Mouse (Mus musculus) heart, embryonic 10.5 days (tissue): Measurements from ENCODE around the gene Eme2. TPM values are rescaled to one million over a fixed set of nuclear protein-coding genes. Genes with fewer than 3 reads are reported as not detected.

ENCODE experiments used
- DNase-seq: peaks from one replicate; pipeline ENCODE4 v3.0.0-alpha.2; 2017; ENCODE audit warnings: low spot score
- H3K27ac ChIP-seq: fragments of 300-500 bp; sonication (generic); 2 replicates; pipeline ENCODE4 v1.5.1; 2016; ENCODE audit warnings: mild to moderate bottlenecking
- H3K27me3 ChIP-seq: fragments of 300-500 bp; sonication (generic); 2 replicates; pipeline ENCODE4 v1.6.1; 2016; ENCODE audit warnings: mild to moderate bottlenecking; ENCODE audit not compliant: poor library complexity, insufficient read depth, severe bottlenecking
- H3K36me3 ChIP-seq: fragments of 300-500 bp; sonication (generic); 2 replicates; pipeline ENCODE4 v1.6.1; 2016; ENCODE audit warnings: mild to moderate bottlenecking, moderate library complexity
- H3K4me1 ChIP-seq: fragments of 300-500 bp; sonication (generic); 2 replicates; pipeline ENCODE4 v1.6.1; 2016; ENCODE audit warnings: mild to moderate bottlenecking
- H3K4me3 ChIP-seq: fragments of 300-500 bp; sonication (generic); 2 replicates; pipeline ENCODE4 v1.5.1; 2016; ENCODE audit warnings: mild to moderate bottlenecking, moderate library complexity
- H3K9me3 ChIP-seq: fragments of 300-500 bp; sonication (generic); 2 replicates; pipeline ENCODE4 v1.6.1; 2016; ENCODE audit warnings: mild to moderate bottlenecking, moderate library complexity
- WGBS: fragments of 180-500 bp; shearing (Covaris S2); methylation state at CpG from one replicate; pipeline ENCODE4 v1.1.7; 2016; 5-methylcytosine and 5-hydroxymethylcytosine counted together
- polyA plus RNA-seq: library from polyadenylated mRNA; unstranded; fragments of >200 nt; fragmentation: Nextera tagmentation; extraction: Ambion mirVana; gene quantifications from 2 replicates; pipeline ENCODE4 v1.2.1, GENCODE M21; 2016

Eme2 gene
- polyA plus RNA-seq, 1 experiment from 2014 or later = 28.0 TPM

DNA sequence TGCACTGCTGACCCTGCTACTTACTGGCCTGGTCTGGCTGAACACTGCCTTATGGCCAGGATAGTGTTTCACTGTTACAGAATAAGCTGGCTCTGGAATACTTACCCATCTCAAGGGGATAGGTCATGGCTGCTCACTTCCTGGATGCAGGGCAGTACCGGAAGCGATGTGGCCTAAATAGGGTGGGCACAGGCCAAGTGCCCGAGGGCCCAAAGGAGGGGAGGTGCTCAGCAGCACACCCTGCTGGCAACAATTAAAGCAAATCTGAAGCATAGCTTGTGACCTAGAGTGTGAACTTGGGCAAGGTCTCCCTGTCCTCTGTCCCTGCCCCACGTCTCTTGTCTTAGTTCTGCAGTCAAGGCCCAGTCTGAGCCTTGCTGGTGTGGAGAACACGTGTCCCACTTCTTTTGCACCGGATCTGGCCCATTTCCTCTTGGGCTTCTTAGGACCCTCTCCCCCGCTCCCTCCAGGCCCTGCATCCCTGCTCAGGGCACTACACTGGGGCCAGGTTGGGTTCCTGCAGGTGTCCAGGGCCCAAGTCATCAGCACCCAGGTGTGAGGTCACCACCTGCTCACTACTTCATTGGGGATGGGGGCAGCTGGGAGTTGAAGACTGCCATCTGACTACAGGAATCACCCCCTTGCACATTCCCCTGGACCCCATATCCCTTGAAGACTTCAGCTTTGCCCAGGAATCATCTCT is 13.0 kb downstream of the Eme2 start:
- H3K27ac ChIP-seq = no peak overlapping the region
- H3K27me3 ChIP-seq = no peaks in the 10 kb centered on the region
- H3K9me3 ChIP-seq = no peaks in the 10 kb centered on the region
- H3K4me1 ChIP-seq = peaks cover 38% of the 10 kb centered on the region
- DNase-seq = no peak
- no peak overlapping the region for H3K4me3 ChIP-seq
- peaks cover 31% of the 10 kb centered on the region for H3K36me3 ChIP-seq
- 39% methylated on average over 7 of the region's 7 CpGs for WGBS

DNA sequence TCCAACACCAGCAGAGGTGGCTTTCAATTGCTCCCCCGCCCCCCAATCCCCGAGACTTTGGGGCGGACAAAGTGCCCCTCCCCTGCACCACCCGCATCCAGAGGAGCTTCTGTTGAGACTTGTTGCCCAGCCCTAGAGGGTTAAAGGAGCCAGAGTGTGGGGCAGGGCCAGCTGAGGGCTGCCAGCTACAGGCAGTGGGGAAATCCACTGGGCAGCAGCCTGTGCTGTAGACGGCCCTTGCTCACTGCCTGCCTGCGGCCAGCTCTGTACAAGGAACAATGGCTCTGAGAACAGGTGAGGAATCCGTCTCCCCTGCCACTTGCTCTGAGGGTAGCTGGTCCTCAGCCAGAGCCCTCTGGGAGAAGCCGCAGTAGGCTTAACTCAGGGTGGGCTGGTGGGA is 16.4 kb downstream of the Eme2 start:
- DNase-seq = no peak
- H3K4me3 ChIP-seq = no peak overlapping the region
- peak overlapping the region; percentile 48; the same call in 1 of the 2 replicates for H3K27ac ChIP-seq
- WGBS = 82% methylated on average over 8 of the region's 8 CpGs
- no peaks in the 10 kb centered on the region for H3K27me3 ChIP-seq
- peaks cover 16% of the 10 kb centered on the region for H3K36me3 ChIP-seq
- no peaks in the 10 kb centered on the region for H3K9me3 ChIP-seq
- peaks cover 23% of the 10 kb centered on the region for H3K4me1 ChIP-seq

DNA sequence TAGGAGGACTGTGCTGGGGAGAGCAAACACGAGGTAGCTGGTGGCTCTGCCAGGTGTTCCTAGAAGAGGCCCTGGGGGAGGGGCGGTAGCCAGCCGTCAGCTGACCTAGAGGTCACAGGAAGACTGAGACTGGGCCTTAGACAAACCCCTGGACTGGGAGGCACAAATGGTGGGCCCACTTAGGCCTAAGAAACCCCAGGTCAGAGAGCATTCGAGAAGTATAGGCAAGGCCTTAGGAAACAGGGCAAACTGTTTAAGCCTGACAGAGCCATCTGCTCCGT is 16.8 kb downstream of the Eme2 start:
- Histone ChIP-seq H3K36me3 (peaks cover 11% of the 10 kb centered on the region), H3K27ac (peak overlapping the region; percentile 48), H3K4me1 (peaks cover 23% of the 10 kb centered on the region), H3K9me3 (no peaks in the 10 kb centered on the region), H3K4me3 (no peak overlapping the region), H3K27me3 (no peaks in the 10 kb centered on the region)
- no peak for DNase-seq
- WGBS = 39% methylated on average over 5 of the region's 5 CpGs

DNA sequence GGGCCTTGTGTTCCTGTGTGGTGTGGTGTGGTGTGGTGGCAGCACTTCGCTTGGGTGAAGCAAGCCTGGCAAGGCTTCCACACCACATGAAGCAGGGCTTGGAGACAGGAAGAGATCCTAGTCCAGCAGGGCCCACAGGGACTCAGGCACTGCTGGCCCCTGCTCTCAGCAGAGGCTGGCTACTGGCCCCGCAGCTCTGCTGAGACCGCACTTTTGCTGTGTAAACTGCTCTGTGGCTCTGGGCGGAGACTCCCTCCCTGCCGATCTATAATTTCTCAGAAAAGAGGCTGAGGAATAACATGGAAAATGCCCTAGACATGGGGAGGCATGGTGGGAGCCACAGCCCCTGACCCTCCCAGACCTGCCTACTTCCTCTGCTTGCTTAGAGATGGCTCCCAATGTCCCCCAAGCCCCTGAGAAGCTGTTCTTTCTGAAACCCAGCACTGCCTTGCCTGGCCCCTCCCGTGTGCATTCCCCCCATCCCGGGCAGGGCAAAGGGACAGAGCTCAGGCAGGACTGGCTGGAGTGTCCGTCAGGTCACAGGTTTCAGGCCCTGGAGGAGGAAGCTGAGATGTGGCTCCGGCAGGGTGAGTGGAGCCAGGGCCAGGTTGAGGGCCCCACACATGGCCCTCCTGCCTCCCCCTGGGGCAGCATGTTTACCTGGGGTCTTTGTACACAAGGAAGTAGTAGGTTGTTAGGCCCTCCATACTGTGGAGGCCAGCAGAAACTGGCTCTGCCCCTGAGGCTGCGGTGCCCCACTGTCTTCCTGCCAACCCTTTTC is 17.4 kb downstream of the Eme2 start:
- WGBS = 59% methylated on average over 10 of the region's 10 CpGs
- no peaks in the 10 kb centered on the region for H3K9me3 ChIP-seq
- peaks cover 23% of the 10 kb centered on the region for H3K4me1 ChIP-seq
- H3K27me3 ChIP-seq = no peaks in the 10 kb centered on the region
- no peak overlapping the region for H3K4me3 ChIP-seq
- H3K36me3 ChIP-seq = peaks cover 6% of the 10 kb centered on the region; the same call in 1 of the 2 replicates
- DNase-seq = no peak
- peak overlapping the region; percentile 48 for H3K27ac ChIP-seq

DNA sequence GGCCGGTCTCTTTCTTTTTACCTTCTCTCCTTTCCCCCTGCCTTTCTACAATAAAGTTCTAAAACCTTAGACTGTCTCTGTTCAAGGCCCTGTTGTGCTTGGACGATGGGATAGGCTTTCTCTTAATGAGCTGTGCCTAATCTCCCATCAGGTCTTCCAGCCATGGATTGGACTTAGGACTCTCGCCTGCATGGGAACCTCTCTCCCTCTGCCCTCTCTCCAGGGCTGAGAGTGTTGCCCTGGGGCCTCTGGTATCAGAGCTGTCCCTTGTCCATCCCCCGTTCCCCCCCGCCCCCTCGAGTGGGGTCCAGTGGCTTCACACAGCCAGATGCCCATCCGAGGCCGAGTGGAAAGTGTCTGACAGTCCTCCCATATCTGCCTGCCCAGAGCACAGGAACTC is 19.9 kb downstream of the Eme2 start:
- Histone ChIP-seq H3K36me3 (no peaks in the 10 kb centered on the region), H3K27ac (no peak overlapping the region), H3K4me1 (peaks cover 11% of the 10 kb centered on the region), H3K9me3 (no peaks in the 10 kb centered on the region), H3K27me3 (no peaks in the 10 kb centered on the region), H3K4me3 (no peak overlapping the region)
- 76% methylated on average over 8 of the region's 8 CpGs for WGBS
- DNase-seq = no peak

DNA sequence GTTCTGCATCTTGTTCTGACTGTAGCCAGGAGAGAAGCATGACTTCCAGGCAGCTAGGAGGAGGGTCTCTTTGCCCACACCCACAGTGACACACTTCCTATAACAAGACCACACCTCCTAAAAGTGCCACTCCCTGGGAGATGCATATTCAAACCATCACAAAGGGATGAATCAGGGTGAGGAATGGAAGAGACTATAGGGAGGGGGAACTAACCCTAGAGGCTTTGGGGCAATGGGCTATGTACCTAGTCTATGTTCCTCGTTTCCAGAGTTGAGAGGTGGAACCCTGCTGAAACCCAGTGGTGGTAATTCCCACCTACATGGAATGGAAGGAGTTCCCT is 20.5 kb downstream of the Eme2 start:
- DNase-seq = no peak
- WGBS = 40% methylated on average over 1 of the region's 1 CpGs
- H3K27ac ChIP-seq = no peak overlapping the region
- H3K4me3 ChIP-seq = no peak overlapping the region
- no peaks in the 10 kb centered on the region for H3K36me3 ChIP-seq
- H3K27me3 ChIP-seq = no peaks in the 10 kb centered on the region
- no peaks in the 10 kb centered on the region for H3K9me3 ChIP-seq
- peaks cover 11% of the 10 kb centered on the region for H3K4me1 ChIP-seq

DNA sequence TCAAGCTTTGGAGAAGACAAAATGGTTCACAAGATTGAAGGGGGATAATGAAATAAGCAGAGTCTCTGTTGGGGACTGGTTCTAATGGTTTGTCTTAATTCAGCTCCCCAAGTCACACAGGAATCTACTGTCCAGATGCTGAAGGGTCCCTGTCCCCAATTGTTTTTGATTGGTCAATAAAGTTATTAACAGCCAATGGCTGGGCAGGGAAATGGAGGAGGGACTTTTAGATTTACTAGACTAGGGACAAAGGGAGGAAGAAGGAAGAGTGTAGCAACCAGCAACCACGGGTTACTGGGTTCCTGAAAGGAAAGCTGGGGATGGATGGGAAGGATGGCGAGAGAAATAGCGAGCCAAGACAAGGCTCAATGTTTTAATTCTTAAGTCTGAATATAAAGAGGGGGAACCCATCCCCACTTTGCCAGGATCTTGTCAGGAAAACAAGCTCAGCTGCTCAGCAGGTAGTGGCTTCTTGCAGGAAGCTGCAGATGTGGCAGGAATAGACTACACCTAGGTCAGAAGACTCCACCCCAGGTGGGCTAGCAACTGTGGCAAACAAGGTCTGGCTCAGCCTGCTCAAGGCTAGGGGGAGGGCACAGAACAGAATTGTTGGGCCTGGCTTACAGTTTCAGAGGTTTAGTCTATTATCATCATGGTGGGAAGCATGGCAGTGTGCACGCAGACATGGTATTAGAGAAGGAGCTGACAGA is 21.0 kb downstream of the Eme2 start:
- H3K4me1 ChIP-seq = peaks cover 11% of the 10 kb centered on the region
- no peak overlapping the region for H3K4me3 ChIP-seq
- no peaks in the 10 kb centered on the region for H3K27me3 ChIP-seq
- WGBS = 45% methylated on average over 4 of the region's 4 CpGs
- no peaks in the 10 kb centered on the region for H3K9me3 ChIP-seq
- no peak overlapping the region for H3K27ac ChIP-seq
- DNase-seq = no peak
- no peaks in the 10 kb centered on the region for H3K36me3 ChIP-seq

DNA sequence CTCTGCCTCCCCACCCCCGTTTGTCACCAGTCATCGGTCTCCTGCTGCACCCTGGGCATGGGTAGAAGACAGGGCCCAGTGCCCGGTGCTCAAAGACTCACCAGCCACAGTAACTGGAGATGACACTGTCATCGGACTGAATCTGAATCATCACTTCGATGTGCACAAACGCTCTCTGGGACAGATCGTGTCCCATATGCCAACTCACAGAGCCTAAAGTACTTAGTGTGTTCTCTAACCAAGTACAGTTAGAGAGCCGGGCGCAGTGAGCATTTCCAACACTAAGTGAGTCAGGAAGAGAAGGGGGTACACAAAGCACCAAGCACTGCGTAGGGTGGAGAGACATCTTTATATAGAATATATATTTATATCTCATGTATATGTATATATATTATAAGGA is 27.0 kb downstream of the Eme2 start:
- H3K9me3 ChIP-seq = no peaks in the 10 kb centered on the region
- 91% methylated on average over 10 of the region's 10 CpGs for WGBS
- H3K4me3 ChIP-seq = no peak overlapping the region
- no peaks in the 10 kb centered on the region for H3K4me1 ChIP-seq
- H3K27me3 ChIP-seq = no peaks in the 10 kb centered on the region
- no peak overlapping the region for H3K27ac ChIP-seq
- peaks cover 14% of the 10 kb centered on the region for H3K36me3 ChIP-seq
- no peak for DNase-seq

DNA sequence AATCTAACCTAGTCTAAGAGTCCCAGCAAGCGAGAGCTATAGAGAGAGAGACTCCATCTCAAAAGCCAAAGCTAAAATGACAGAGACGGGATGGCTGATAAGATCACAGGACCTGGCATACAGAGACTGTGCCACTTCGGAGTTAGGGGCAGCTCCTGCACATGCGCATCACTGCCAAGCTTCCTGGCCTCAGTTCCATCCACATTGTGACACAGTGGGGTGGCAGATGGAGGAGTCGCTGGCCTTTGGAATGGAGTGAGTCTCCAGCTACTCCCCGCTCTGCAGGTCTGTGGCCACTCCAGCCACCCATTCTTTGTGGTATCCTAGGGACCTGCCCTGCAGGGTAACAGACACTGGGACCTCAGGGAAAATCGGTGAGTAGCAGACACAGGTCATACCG is 29.1 kb downstream of the Eme2 start, which contains the start of gene Igfals:
TSS of gene Igfals (plus strand) at position 222 of the 400 bp plus-strand sequence.
- Histone ChIP-seq H3K4me1 (no peaks in the 10 kb centered on the region), H3K4me3 (no peak within 1 kb of the TSS), H3K36me3 (peaks cover 33% of the 10 kb centered on the region), H3K27ac (no peak within 1 kb of the TSS), H3K27me3 (no peaks in the 10 kb centered on the region), H3K9me3 (no peaks in the 10 kb centered on the region)
- DNase-seq = no peak
- WGBS = 80% methylated on average over 8 of the region's 8 CpGs

DNA sequence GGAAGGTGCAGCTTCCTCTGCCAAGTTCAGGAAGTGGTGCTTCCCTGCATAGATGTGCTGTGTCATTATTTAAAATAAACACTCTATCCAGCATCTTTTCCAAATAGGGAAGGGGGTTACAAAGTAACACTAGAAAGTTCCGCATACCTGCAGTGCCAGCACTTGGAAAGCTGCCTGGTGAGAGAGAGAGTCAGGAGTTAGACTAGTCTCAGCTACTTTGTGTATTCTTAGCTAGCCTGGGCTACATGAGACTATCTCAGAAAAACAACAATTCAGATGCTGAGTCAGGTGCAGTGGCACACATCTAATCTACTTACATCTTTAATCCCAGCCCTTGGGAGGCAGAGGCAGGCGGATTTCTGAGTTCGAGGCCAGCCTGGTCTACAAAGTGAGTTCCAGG is 33.1 kb downstream of the Eme2 start:
- no peaks in the 10 kb centered on the region for H3K4me1 ChIP-seq
- no peak overlapping the region for H3K27ac ChIP-seq
- 87% methylated on average over 3 of the region's 3 CpGs for WGBS
- no peak overlapping the region for H3K4me3 ChIP-seq
- H3K27me3 ChIP-seq = no peaks in the 10 kb centered on the region
- H3K36me3 ChIP-seq = peaks cover 51% of the 10 kb centered on the region
- no peak for DNase-seq
- H3K9me3 ChIP-seq = no peaks in the 10 kb centered on the region

DNA sequence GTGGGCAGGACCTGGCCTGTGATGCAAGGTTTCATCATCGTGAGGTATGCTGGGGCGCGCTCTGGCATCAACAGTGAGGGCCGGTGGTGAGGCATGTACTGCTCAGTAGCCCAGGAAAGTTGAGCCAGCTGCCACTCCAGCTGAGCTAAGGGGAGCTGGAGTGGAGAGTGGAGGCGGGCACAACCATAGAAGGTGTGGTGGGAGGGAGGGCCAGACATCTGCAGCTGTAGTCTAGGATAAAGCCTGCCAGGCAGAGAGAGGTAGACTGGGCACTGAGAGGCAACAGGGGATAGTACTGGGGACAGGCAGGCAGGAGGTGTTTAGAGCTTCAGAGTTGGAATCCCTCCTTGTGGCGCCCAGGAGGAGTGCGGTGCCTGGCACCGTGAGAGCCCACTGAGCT is 34.8 kb downstream of the Eme2 start:
- no peaks in the 10 kb centered on the region for H3K4me1 ChIP-seq
- H3K27me3 ChIP-seq = no peaks in the 10 kb centered on the region
- WGBS = 81% methylated on average over 8 of the region's 8 CpGs
- no peak overlapping the region for H3K27ac ChIP-seq
- peaks cover 54% of the 10 kb centered on the region; the same call in 1 of the 2 replicates for H3K36me3 ChIP-seq
- DNase-seq = no peak
- H3K9me3 ChIP-seq = no peaks in the 10 kb centered on the region
- H3K4me3 ChIP-seq = no peak overlapping the region

DNA sequence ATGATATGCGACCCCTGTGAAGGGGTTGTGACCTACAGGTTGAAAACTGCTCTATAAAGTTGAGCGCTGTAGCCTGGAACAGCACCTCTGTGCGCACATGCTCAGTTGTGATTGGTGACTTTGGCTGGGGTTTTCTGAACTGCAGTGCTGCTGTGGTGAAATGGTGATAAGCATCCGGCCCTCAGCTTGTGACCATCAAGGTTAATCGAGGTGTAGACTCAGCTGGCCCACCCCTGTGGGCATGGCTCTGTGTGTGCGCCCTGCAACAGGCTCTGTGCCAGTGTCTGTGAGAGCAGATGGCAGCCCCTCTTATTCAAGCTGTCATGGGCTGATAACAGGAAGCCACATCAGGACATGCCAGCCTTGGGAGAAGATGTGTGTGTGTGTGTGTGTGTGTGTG is 35.9 kb downstream of the Eme2 start:
- Histone ChIP-seq H3K9me3 (no peaks in the 10 kb centered on the region), H3K27me3 (no peaks in the 10 kb centered on the region), H3K4me1 (no peaks in the 10 kb centered on the region), H3K36me3 (peaks cover 57% of the 10 kb centered on the region; the same call in 1 of the 2 replicates), H3K4me3 (no peak overlapping the region), H3K27ac (no peak overlapping the region)
- no peak for DNase-seq
- WGBS = 85% methylated on average over 6 of the region's 6 CpGs

DNA sequence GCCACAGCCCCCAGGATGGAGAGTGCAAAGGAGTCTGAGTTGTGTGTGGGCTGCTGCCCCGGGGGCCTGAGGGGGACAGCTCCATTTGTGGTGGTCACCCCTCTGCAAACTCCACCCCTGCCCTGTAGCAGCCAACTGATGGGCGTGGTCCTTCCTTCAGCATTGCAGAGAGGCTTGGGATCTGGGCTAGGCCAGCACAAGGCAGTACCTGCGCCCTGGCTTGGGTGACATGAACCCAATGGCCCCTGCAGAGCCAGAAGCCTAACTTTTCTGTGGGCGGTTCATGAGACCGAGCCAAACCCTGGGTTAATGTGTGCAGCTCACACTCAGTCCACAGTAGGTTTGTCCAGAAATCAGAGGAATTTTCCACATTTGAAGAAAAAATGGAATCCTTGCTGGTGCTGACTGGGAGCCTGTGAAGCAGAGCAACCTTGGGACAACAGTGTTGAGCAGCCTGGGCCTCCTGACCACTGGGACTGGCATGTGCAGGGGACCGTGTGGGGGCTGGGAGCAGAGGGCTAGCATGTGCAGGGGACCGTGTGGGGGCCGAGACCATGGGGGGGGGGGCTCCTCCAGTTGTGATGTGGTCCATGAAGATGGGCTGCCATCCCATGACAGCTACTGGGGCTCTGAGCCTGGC is 36.9 kb downstream of the Eme2 start:
- WGBS = 80% methylated on average over 8 of the region's 8 CpGs
- H3K9me3 ChIP-seq = no peaks in the 10 kb centered on the region
- no peak overlapping the region for H3K27ac ChIP-seq
- no peak for DNase-seq
- no peaks in the 10 kb centered on the region for H3K4me1 ChIP-seq
- H3K36me3 ChIP-seq = peaks cover 64% of the 10 kb centered on the region; the same call in 1 of the 2 replicates
- no peak overlapping the region for H3K4me3 ChIP-seq
- H3K27me3 ChIP-seq = no peaks in the 10 kb centered on the region
